Mouse (Mus musculus) brain, embryonic 14.5 days (tissue): ENCODE results near the gene Map3k4. TPM values are rescaled to one million over a fixed set of nuclear protein-coding genes. Genes with fewer than 3 reads are reported as not detected.
A peak's percentile ranks its signal among the peaks of the same experiment; 100 is the strongest.

Source experiments
- DNase-seq: peaks from one replicate; pipeline ENCODE4 v3.0.0-alpha.2; 2011; ENCODE audit warnings: low read depth
- CTCF ChIP-seq: fragments of 200-500 bp; IDR thresholded peaks from 2 replicates; pipeline ENCODE4 v1.5.1; 2012; ENCODE audit warnings: inconsistent platforms, mild to moderate bottlenecking, moderate library complexity, borderline replicate concordance; ENCODE audit not compliant: insufficient read depth, insufficient read length; ENCODE audit errors: extremely low read depth
- POLR2A ChIP-seq: fragments of 200-500 bp; IDR thresholded peaks from 2 replicates; pipeline ENCODE4 v1.6.1; 2012; ENCODE audit warnings: mild to moderate bottlenecking, inconsistent platforms, borderline replicate concordance; ENCODE audit not compliant: poor library complexity, insufficient read depth, insufficient read length, severe bottlenecking; ENCODE audit errors: extremely low read depth
- polyA plus RNA-seq: library from polyadenylated mRNA; depleted of rRNA; stranded (reverse); fragments of >200 nt; gene quantifications from 2 replicates; pipeline ENCODE4 v1.2.3, GENCODE M21; 2012; rRNA removed

The Map3k4 gene
- polyA plus RNA-seq, 1 experiment, result 28.6 TPM

DNA sequence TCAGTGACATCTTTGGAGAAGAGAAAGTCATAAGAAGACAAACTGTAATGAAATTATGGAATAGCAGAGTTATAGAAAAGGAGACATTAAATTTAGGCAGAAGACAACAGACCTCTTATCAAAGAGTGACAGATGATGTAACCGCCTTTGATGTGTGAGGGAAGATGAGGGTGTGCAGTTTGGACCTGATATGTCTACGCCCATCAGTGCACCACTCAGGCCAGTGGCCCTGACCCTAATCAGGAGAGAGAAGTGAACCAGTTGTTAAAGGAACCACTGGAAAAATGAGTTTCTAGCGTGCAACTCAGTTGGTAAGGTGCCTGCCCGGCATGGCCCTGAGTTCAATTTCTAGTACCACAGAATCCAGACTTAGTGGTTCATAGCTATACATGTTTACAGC, 132.7 kb downstream of the Map3k4 start:
- no peak for DNase-seq
- TF ChIP-seq POLR2A (no peak), CTCF (no peak)

DNA sequence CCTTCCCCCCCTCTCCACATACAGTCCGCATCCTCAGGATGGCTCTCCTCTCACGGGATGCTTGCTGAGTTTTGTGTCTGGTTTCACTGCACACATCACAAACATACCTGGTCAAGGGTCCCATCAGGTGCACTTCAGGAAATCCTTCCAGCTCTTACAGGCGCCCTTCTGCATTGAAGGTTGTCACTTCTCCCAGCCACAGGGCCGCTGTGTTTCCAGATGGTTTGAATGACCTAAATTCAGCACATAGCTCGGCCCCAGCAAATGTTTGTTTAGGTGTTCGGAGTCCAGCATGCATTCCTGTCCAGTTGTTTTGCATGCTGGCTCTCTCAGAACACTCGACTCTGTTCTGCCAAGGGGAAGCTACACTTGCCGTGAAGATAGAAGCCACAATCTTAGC, 134.3 kb downstream of the Map3k4 start:
- no peak for DNase-seq
- TF ChIP-seq CTCF, result no peak
- TF ChIP-seq POLR2A, result no peak

DNA sequence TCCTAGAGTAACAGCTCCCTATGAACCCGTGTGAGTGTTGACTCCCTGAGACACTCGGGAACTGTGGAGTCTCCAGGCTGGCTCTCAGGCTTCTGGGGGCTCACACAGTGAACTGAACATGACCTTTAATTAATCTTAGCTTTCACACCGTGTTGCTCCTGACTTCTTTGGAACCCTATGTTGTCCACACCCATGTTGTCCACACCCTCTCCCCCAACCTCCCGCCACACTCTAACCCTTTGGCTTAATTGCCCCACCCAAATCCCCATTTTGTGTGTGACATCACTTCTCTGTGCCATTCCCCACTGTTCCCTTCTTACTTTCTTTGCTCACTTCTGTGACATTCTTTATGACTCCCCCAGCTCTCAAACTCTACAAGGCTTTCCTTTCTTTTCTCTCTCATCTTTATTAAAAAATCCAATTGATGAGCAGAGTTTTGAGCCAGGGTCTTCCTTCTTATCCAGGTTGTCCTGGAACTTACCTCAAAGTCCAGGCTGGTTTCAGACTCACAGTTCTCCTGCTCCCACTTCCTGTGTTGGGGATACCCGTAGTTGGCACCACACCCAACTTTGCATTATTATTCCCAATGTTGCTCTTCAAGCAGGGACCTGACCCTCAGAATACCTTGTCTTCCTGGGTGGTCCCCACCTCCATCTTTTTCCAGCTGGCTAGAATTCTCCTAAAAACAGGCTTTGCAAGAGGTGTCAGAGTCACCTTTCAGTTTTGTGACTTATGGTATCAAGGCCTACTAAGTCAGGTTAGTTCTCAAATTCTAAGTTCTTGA, 135.7 kb downstream of the Map3k4 start:
- TF ChIP-seq CTCF (no peak), POLR2A (no peak)
- no peak for DNase-seq

DNA sequence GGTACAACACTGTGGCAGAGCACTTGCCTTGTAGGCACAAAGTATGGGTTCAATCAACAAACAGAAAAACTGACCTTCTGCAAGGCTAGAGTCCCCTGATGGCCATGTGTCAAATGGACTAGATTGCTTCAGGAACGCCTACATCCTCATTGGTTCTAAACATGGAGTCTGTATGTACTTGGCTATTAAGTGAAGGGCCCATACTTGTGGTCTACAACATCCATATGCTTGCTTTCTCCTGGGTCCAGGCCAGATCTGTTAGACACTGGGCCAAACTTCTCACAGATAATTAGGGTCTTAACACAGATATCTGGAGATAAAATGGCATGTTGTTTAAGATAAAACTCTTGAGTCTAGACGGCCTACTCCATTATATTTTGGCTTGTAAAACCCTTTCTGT, 138.8 kb downstream of the Map3k4 start:
- DNase-seq, result peak; percentile 48

DNA sequence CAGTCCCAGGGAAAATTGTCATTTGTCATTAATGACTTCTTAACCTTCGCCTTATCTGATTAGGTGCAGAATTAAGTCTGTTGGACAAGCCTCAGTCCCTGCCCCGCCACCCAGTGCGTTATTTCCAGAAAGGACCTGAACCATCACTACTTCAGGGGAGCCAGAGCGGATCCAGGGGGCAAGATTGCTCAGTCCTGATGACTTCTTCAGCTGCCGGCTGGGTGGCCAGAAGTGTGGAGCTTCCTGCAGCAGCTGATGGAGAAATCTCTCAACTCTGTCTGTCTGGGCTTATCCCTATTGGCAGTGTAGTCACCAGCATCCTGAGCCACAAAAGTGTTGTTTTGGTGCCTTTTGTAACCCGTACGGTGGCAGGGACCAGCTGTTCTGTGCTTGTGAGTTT, 139.3 kb downstream of the Map3k4 start:
- TF ChIP-seq POLR2A (no peak), CTCF (no peak)

More for the DNA sequence above, 138.8 kb downstream of the Map3k4 start:
- TF ChIP-seq CTCF, result no peak
- TF ChIP-seq POLR2A, result no peak

More for the DNA sequence above, 139.3 kb downstream of the Map3k4 start:
- DNase-seq, result no peak

Other genes starting within 250 kb of the Map3k4 start
- gene Agpat4, start 200.1 kb downstream of the Map3k4 start, polyA plus RNA-seq, result 27.6 and 35.2 TPM in 2 replicates
- gene Plg, start 59.8 kb upstream of the Map3k4 start, polyA plus RNA-seq, result 0.10 and 0.16 TPM in 2 replicates
- gene Slc22a3, start 188.9 kb upstream of the Map3k4 start, polyA plus RNA-seq, result 0.63 and 1.1 TPM in 2 replicates